Mouse (Mus musculus) adrenal gland, adult (tissue): Measurements from ENCODE around the gene Chmp3.

Experiments
- DNase-seq, 2 experiments: peaks; one replicate each; pipeline ENCODE4 v3.0.0; 2022 to 2023; ENCODE audit warnings: low spot score in 1 of 2; ENCODE audit not compliant: inconsistent age in 2 of 2

Chmp3 gene

GRCm38 (mm10) chr6:71607756-71608155 lies 64.2 kb downstream of the Chmp3 start:
- no peak for DNase-seq

- peak in 1 of 2 experiments; percentile 58 for DNase-seq
Observed at GRCm38 (mm10) chr6:71608994-71609393, 65.4 kb downstream of the Chmp3 start.

- no peak for DNase-seq
Observed at GRCm38 (mm10) chr6:71609968-71610367, 66.4 kb downstream of the Chmp3 start.

GRCm38 (mm10) chr6:71613225-71613624 lies 69.6 kb downstream of the Chmp3 start:
- no peak for DNase-seq

- DNase-seq, result no peak
Observed at GRCm38 (mm10) chr6:71616959-71617358, 73.4 kb downstream of the Chmp3 start.

GRCm38 (mm10) chr6:71621551-71621950 lies 78.0 kb downstream of the Chmp3 start:
- no peak for DNase-seq

GRCm38 (mm10) chr6:71621981-71622380 lies 78.4 kb downstream of the Chmp3 start:
- DNase-seq, result peak; percentile 64 to 68

GRCm38 (mm10) chr6:71624723-71625122 lies 81.1 kb downstream of the Chmp3 start:
- DNase-seq, result no peak

GRCm38 (mm10) chr6:71625984-71626383 lies 82.4 kb downstream of the Chmp3 start:
- no peak for DNase-seq

- DNase-seq, result no peak
Observed at GRCm38 (mm10) chr6:71627325-71627724, 83.7 kb downstream of the Chmp3 start.

GRCm38 (mm10) chr6:71631196-71631595 lies 87.6 kb downstream of the Chmp3 start:
- peak in 1 of 2 experiments; percentile 39 for DNase-seq

GRCm38 (mm10) chr6:71631706-71632461 lies 88.3 kb downstream of the Chmp3 start:
- DNase-seq, result peak; percentile 71 to 88
